Mouse (Mus musculus) urinary bladder, postnatal 25 days (tissue): ENCODE data around the gene Top3b.
"Not testable (repeated sequence)": the region's sequence is repeated elsewhere in the genome, so short reads cannot be mapped to it uniquely, and the experiment has no call there.

Source experiments
- DNase-seq: peaks from one replicate; pipeline ENCODE4 v3.0.0; 2022; ENCODE audit warnings: low spot score

Gene Top3b

DNA sequence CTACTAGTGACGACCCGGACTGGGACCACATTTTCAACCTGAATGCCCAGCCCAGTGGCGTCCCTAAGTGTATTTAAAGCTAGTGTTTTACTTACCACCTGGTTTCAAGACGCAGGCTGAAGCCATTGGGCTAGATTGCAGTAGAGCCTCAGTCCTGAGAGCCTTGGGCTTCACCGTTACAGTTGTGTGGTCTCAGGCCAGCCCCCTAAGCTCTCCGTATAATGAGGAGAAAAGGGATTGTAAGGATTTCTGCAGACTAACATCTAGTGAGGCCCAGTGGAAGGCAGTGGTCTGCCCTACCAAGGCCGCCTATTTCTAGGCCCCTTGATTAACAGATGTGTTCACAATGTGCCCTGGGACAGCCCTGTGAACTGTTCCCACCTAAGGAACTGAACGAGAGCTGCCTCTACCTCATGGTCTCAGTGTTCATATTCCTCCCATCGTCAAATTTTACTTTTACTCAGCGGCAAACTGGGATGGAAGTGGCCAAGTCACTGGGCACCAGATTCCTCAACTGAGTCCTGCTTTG is 26.6 kb downstream of the Top3b start:
- no peak for DNase-seq

DNA sequence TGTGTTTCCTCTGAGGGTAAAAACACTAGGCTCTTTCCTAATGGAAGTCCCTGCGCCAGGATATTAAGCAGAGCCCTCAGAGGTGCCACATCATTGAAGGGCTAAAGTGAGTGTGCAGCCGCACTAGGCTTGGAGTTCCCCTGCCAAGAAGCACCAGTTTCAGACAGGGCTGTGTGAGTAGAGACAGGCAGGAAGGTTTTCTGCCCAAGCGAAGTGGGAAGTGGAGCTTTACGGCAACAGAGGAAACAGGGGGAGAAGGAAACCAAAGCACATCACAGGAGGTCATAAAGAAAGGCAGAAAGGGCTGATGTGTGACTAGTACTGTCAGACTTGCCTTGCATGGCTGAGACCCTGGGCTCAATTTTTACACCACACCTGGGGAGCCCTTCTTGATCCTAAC is 31.8 kb downstream of the Top3b start:
- DNase-seq, result no peak

DNA sequence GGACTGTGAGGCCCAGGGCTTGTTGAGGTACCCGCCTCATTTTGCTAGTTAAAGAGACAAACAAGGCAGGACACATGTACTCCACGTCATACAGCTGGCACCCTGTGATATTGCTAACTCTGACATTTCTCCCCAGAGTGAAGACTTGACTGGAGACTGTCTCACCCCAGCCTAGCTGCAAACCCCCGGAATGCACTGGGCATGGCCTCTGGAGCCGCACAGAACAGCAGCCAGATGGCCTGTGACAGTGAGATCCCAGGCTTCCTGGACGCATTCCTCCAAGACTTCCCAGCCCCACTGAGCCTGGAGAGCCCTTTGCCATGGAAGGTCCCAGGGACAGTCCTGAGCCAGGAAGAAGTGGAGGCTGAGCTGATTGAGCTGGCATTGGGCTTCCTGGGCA is 32.7 kb downstream of the Top3b start:
- DNase-seq, result no peak

DNA sequence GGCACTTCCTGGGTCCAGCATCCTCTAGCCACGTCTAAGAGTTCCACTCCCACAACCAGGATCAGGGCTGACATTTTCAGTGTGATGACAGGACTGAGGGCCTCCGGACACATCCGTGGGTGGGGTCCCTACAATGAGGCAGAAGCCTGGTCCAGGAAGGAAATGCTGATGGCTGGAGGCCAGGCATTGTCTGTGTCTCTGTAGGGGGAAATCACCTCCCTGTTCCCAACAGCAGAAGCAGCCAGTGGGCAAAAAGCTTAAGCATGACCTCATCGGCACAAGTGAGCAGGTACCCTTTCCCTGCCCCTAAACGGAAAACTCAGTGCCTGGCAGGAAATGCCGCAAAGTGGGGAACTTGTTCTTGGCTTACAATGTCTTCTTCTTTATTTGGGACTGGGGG is 37.3 kb downstream of the Top3b start:
- DNase-seq, result no peak

- peak; percentile 64 for DNase-seq
Observed at GRCm38 (mm10) chr16:16911641-16912597, 41.4 kb downstream of the Top3b start.

DNA sequence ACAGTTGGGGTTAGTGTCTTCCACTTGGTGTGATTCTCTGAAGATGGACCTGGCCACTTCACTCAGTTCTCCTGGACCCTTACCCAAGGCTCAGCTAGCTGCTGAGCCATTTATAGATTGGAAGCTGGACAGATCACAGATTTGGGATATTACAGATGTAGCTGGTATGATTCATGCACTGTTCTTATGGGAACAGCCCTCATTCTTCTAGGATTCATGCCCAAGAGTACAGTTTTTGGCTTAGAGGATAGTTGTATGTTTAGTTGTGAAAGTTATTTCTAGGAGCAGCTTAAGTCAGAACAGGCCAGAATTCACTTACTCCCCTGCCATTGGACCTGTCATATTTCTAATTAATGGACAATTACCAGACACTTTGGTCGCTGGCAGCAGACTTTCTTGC is 42.9 kb downstream of the Top3b start:
- DNase-seq, result no peak

DNA sequence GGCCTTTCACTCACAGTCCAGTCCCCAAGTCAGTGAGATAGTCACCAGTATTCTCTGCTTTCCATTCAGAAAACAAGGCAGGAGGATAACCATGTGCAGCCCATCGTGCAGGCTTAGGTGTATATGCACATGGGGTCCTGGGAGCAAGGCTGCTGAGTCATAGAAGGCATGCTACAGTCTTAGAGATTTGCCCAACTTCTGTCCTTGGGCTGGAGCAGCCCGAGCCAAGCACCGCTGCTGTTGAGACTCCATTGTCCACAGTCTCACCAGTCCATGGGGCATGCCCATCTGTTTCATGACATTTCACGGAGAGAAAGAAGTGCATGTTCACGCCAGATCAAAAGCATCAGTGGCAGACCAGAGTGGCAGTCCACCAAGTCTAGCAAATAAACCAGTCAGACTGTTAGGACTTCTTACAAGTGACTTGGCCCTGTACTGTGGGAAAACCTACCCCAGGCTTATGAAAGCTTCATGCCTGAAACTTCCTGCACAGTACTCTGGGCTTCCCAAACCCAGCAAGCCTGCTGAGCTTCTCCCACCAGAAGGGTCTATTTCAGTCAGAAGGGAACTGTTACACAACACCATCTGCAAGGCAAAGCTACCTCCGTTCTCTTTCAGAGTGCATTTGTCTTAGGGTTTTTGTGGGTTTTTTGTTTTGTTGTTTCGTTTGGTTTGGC is 48.0 kb downstream of the Top3b start:
- no peak for DNase-seq

GRCm38 (mm10) chr16:16921021-16921435 is 50.5 kb downstream of the Top3b start:
- peak; percentile 25 for DNase-seq

GRCm38 (mm10) chr16:16924481-16924880 is 53.9 kb downstream of the Top3b start:
- DNase-seq, result no peak

DNA sequence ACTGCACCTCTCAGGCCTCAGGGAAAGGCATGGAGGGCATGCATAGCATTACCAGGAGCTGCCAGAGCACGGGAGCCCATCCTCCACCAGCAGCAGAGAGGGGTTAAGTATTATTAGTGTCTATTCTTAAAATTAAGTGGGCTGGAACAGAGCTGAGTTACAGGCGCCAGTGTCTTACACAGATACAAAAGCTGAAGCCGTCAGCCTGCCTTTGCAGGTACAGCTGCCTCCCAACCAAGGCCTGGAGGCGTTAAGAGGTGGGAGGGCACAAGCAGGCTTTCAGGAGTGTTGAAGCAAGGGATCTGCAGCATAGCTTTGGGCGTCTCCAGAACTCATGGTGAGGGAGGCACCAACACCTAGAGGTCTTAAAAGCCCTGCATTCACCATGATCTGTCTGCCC is 56.0 kb downstream of the Top3b start:
- no peak for DNase-seq

GRCm38 (mm10) chr16:16928908-16929307 is 58.4 kb downstream of the Top3b start:
- not testable (repeated sequence) for DNase-seq

GRCm38 (mm10) chr16:16930326-16930725 is 59.8 kb downstream of the Top3b start:
- DNase-seq, result no peak

DNA sequence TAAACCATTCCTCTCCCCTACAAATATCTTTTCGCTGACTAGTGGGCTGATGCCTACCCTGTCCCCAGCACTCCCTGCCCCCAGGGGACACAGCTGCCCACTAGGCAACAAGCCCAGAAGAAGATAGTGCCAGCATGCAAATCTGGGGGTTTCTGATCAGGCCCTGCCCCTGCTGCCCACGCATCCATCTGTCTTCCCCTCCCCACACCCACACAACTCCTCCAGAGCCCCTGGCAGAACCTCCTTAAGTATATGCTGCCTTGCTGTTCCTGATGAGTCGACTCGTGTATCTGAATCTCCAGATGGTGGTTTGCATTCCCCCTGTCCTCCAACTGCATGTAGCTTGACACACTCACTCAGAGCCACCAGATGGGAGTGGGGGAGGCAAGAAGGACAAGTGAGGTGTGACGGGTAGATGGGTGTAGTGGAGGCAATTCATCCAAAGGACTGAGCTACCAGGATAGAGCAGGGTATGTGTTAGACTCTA is 60.3 kb downstream of the Top3b start:
- no peak for DNase-seq

DNA sequence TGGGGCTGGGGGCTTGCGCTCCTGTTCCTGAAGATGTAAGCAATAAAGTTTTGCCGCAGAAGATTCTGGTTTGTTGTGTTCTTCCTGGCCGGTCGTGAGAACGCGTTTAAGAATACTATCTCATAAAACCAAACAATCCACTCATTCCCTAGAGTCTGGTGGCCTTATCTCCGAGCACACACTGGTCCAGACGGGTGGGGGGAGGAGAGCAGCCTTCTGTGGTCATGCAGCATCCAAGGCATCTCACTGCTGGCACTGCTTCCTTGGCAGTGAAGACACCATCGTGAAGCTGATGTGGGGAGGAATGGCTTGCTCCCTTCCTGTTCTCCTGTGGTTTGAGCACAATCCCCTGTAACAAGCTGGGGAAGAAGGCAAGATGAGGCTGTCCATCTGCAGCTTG is 69.0 kb downstream of the Top3b start:
- no peak for DNase-seq

DNA sequence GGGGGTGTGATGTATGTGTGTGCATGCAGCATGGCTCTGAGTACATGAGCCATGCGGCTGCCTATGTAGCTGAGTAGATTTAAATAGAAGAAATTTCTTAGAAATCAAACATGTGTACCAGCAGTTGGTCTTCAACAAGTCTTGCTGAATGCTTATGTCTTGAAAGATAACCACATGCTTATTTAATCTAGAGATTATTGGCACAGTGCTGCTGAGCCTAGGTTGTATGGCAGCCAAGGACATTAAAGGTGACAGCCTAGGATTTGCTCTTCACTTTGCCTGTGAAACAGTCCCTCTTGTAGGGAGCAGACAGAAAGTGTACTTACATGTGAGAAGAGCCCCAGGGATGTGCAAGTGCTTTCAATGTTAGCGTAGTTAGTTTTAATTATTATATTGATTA is 70.5 kb downstream of the Top3b start:
- DNase-seq, result no peak
